Mouse (Mus musculus): ENCODE measurements around the gene Tmem208. TPM values are rescaled to one million over a fixed set of nuclear protein-coding genes. Genes with fewer than 3 reads are reported as not detected.

Gene Tmem208
- polyA plus RNA-seq, 1 experiment from 2014 or later: 111 TPM

GRCm38 (mm10) chr8:105341399-105341798 lies 15.2 kb downstream of the Tmem208 start:
- H3K9ac ChIP-seq (ENCODE audit: low read length): no peak overlapping the region
- H3K27ac ChIP-seq (ENCODE audit: low read depth, low read length): no peak overlapping the region
- H3K4me1 ChIP-seq (ENCODE audit: control insufficient read depth, insufficient read depth, low read length): peaks cover 7% of the 10 kb centered on the region; the same call in 1 of the 2 replicates
- no peak for ATAC-seq (ENCODE audit: insufficient read depth, low FRiP score, low TSS enrichment)
- DNase-seq (ENCODE audit: low spot score): no peak
- WGBS: 58% methylated on average over 8 of the region's 8 CpGs
- no peaks in the 10 kb centered on the region for H3K27me3 ChIP-seq (ENCODE audit: control insufficient read depth, insufficient read depth, low read length)
- H3K9me3 ChIP-seq (ENCODE audit: control insufficient read depth, low read length): no peaks in the 10 kb centered on the region
- no peak overlapping the region for H3K4me3 ChIP-seq (ENCODE audit: low read depth, low read length)
- no peaks in the 10 kb centered on the region for H3K36me3 ChIP-seq (ENCODE audit: control insufficient read depth, insufficient read depth, low read length)
- no peak overlapping the region for H3K4me2 ChIP-seq (ENCODE audit: low read depth)

GRCm38 (mm10) chr8:105342768-105343167 lies 16.6 kb downstream of the Tmem208 start:
- H3K4me3 ChIP-seq (ENCODE audit: low read depth, low read length): no peak overlapping the region
- WGBS: 73% methylated on average over 4 of the region's 4 CpGs
- H3K27ac ChIP-seq (ENCODE audit: low read depth, low read length): no peak overlapping the region
- no peaks in the 10 kb centered on the region for H3K27me3 ChIP-seq (ENCODE audit: control insufficient read depth, insufficient read depth, low read length)
- no peak overlapping the region for H3K9ac ChIP-seq (ENCODE audit: low read length)
- no peaks in the 10 kb centered on the region for H3K36me3 ChIP-seq (ENCODE audit: control insufficient read depth, insufficient read depth, low read length)
- no peak for DNase-seq (ENCODE audit: low spot score)
- ATAC-seq (ENCODE audit: insufficient read depth, low FRiP score, low TSS enrichment): no peak
- H3K9me3 ChIP-seq (ENCODE audit: control insufficient read depth, low read length): no peaks in the 10 kb centered on the region
- H3K4me1 ChIP-seq (ENCODE audit: control insufficient read depth, insufficient read depth, low read length): peaks cover 13% of the 10 kb centered on the region; the same call in 1 of the 2 replicates
- no peak overlapping the region for H3K4me2 ChIP-seq (ENCODE audit: low read depth)

GRCm38 (mm10) chr8:105343791-105344574 lies 17.8 kb downstream of the Tmem208 start:
- Histone ChIP-seq H3K4me2 (ENCODE audit: low read depth) (no peak overlapping the region), H3K9ac (ENCODE audit: low read length) (no peak overlapping the region), H3K36me3 (ENCODE audit: control insufficient read depth, insufficient read depth, low read length) (no peaks in the 10 kb centered on the region), H3K4me1 (ENCODE audit: control insufficient read depth, insufficient read depth, low read length) (peaks cover 13% of the 10 kb centered on the region; the same call in 1 of the 2 replicates), H3K4me3 (ENCODE audit: low read depth, low read length) (no peak overlapping the region), H3K27ac (ENCODE audit: low read depth, low read length) (no peak overlapping the region), H3K9me3 (ENCODE audit: control insufficient read depth, low read length) (no peaks in the 10 kb centered on the region), H3K27me3 (ENCODE audit: control insufficient read depth, insufficient read depth, low read length) (no peaks in the 10 kb centered on the region)
- DNase-seq (ENCODE audit: low spot score) (no peak), ATAC-seq (ENCODE audit: insufficient read depth, low FRiP score, low TSS enrichment) (no peak)
- WGBS: 84% methylated on average over 8 of the region's 8 CpGs

- Histone ChIP-seq H3K4me1 (ENCODE audit: control insufficient read depth, insufficient read depth, low read length) (peaks cover 21% of the 10 kb centered on the region; the same call in 1 of the 2 replicates), H3K4me3 (ENCODE audit: low read depth, low read length) (no peak overlapping the region), H3K4me2 (ENCODE audit: low read depth) (0 out of 2 replicates have a peak overlapping the region, but pooled peaks have one; percentile 97), H3K27ac (ENCODE audit: low read depth, low read length) (no peak overlapping the region), H3K36me3 (ENCODE audit: control insufficient read depth, insufficient read depth, low read length) (no peaks in the 10 kb centered on the region), H3K9me3 (ENCODE audit: control insufficient read depth, low read length) (no peaks in the 10 kb centered on the region), H3K27me3 (ENCODE audit: control insufficient read depth, insufficient read depth, low read length) (0 out of 2 replicates have a peak, but pooled peaks cover 2% of the 10 kb centered on the region), H3K9ac (ENCODE audit: low read length) (no peak overlapping the region; the same call in 1 of the 2 replicates)
- 68% methylated on average over 7 of the region's 7 CpGs for WGBS
- ATAC-seq (ENCODE audit: insufficient read depth, low FRiP score, low TSS enrichment): no peak
- DNase-seq (ENCODE audit: low spot score): no peak
Observed at GRCm38 (mm10) chr8:105345061-105345975, 19.2 kb downstream of the Tmem208 start.

GRCm38 (mm10) chr8:105346611-105347427 lies 20.7 kb downstream of the Tmem208 start:
- peak overlapping the region; percentile 55 for H3K9ac ChIP-seq (ENCODE audit: low read length)
- H3K4me2 ChIP-seq (ENCODE audit: low read depth): peak overlapping the region; percentile 97
- peaks cover 21% of the 10 kb centered on the region; the same call in 1 of the 2 replicates for H3K4me1 ChIP-seq (ENCODE audit: control insufficient read depth, insufficient read depth, low read length)
- peak; percentile 41 for DNase-seq (ENCODE audit: low spot score)
- H3K36me3 ChIP-seq (ENCODE audit: control insufficient read depth, insufficient read depth, low read length): no peaks in the 10 kb centered on the region
- 0 out of 2 replicates have a peak overlapping the region, but pooled peaks have one; percentile 46 for H3K27ac ChIP-seq (ENCODE audit: low read depth, low read length)
- H3K27me3 ChIP-seq (ENCODE audit: control insufficient read depth, insufficient read depth, low read length): 0 out of 2 replicates have a peak, but pooled peaks cover 2% of the 10 kb centered on the region
- H3K9me3 ChIP-seq (ENCODE audit: control insufficient read depth, low read length): no peaks in the 10 kb centered on the region
- H3K4me3 ChIP-seq (ENCODE audit: low read depth, low read length): peak overlapping the region; percentile 60
- under 1% methylated on average over 34 of the region's 34 CpGs for WGBS
- peak; percentile 14 for ATAC-seq (ENCODE audit: insufficient read depth, low FRiP score, low TSS enrichment)

GRCm38 (mm10) chr8:105347428-105348221 lies 21.5 kb downstream of the Tmem208 start, which contains the start of gene Fhod1:
Gene Fhod1, minus strand, starts transcription at chr8:105347953.
- Histone ChIP-seq H3K36me3 (ENCODE audit: control insufficient read depth, insufficient read depth, low read length) (no peaks in the 10 kb centered on the region), H3K4me2 (ENCODE audit: low read depth) (peak within 1 kb of the TSS; percentile 97), H3K27ac (ENCODE audit: low read depth, low read length) (peak within 1 kb of the TSS; percentile 46; the same call in 1 of the 2 replicates), H3K4me1 (ENCODE audit: control insufficient read depth, insufficient read depth, low read length) (peaks cover 21% of the 10 kb centered on the region; the same call in 1 of the 2 replicates), H3K4me3 (ENCODE audit: low read depth, low read length) (peak within 1 kb of the TSS; percentile 60), H3K9ac (ENCODE audit: low read length) (peak within 1 kb of the TSS; percentile 76), H3K27me3 (ENCODE audit: control insufficient read depth, insufficient read depth, low read length) (0 out of 2 replicates have a peak, but pooled peaks cover 2% of the 10 kb centered on the region), H3K9me3 (ENCODE audit: control insufficient read depth, low read length) (no peaks in the 10 kb centered on the region)
- peak; percentile 94 for DNase-seq (ENCODE audit: low spot score)
- WGBS: under 1% methylated on average over 53 of the region's 53 CpGs
- peak; percentile 81 for ATAC-seq (ENCODE audit: insufficient read depth, low FRiP score, low TSS enrichment)

- Histone ChIP-seq H3K9ac (ENCODE audit: low read length) (peak within 1 kb of the TSS; percentile 76), H3K27me3 (ENCODE audit: control insufficient read depth, insufficient read depth, low read length) (0 out of 2 replicates have a peak, but pooled peaks cover 2% of the 10 kb centered on the region), H3K4me2 (ENCODE audit: low read depth) (peak within 1 kb of the TSS; percentile 97), H3K9me3 (ENCODE audit: control insufficient read depth, low read length) (no peaks in the 10 kb centered on the region), H3K36me3 (ENCODE audit: control insufficient read depth, insufficient read depth, low read length) (no peaks in the 10 kb centered on the region), H3K4me1 (ENCODE audit: control insufficient read depth, insufficient read depth, low read length) (peaks cover 21% of the 10 kb centered on the region; the same call in 1 of the 2 replicates), H3K27ac (ENCODE audit: low read depth, low read length) (peak within 1 kb of the TSS; percentile 46; the same call in 1 of the 2 replicates), H3K4me3 (ENCODE audit: low read depth, low read length) (peak within 1 kb of the TSS; percentile 60)
- ATAC-seq (ENCODE audit: insufficient read depth, low FRiP score, low TSS enrichment) (peak; percentile 20), DNase-seq (ENCODE audit: low spot score) (peak; percentile 84)
- under 1% methylated on average over 34 of the region's 34 CpGs for WGBS
Observed at GRCm38 (mm10) chr8:105348450-105349095, 22.4 kb downstream of the Tmem208 start, which contains the start of gene Slc9a5. Gene Slc9a5, plus strand, starts transcription at chr8:105348843.

All from neural tube, embryonic 11.5 days (tissue).